Mouse (Mus musculus) embryonic fibroblast, embryonic 13.5 days (primary cell): ENCODE data around the gene Znhit2. TPM values are rescaled to one million over a fixed set of nuclear protein-coding genes. Genes with fewer than 3 reads are reported as not detected.

ENCODE experiments used
- H3K27ac ChIP-seq: 2 replicates; pipeline ENCODE4 v1.5.1; 2012; ENCODE audit warnings: low read length, control low read depth, inconsistent platforms; ENCODE audit not compliant: insufficient read depth
- H3K4me1 ChIP-seq: 2 replicates; pipeline ENCODE4 v1.6.1; 2011; ENCODE audit warnings: low read length; ENCODE audit not compliant: control insufficient read depth, insufficient read depth
- H3K4me3 ChIP-seq: 2 replicates; pipeline ENCODE4 v1.5.1; 2011; ENCODE audit warnings: mild to moderate bottlenecking, control low read depth, low read length; ENCODE audit not compliant: insufficient read depth
- CTCF ChIP-seq: IDR thresholded peaks from 2 replicates; pipeline ENCODE4 v1.5.1; 2011; ENCODE audit warnings: mild to moderate bottlenecking, control low read depth, low read length, moderate library complexity, borderline replicate concordance; ENCODE audit not compliant: insufficient read depth
- POLR2A ChIP-seq: IDR thresholded peaks from 2 replicates; pipeline ENCODE4 v1.6.1; 2011; ENCODE audit warnings: low read depth, mild to moderate bottlenecking, control low read depth, low read length, moderate library complexity
- polyA plus RNA-seq: library from polyadenylated mRNA; stranded (reverse); fragments of >200 nt; gene quantifications from 2 replicates; pipeline ENCODE4 v1.2.4, GENCODE M21; 2011; ENCODE audit warnings: low read depth; ENCODE audit not compliant: missing spikeins, insufficient read length

Gene Znhit2
- polyA plus RNA-seq, 1 experiment = 8.9 TPM

- Histone ChIP-seq H3K4me3 (no peak within 1 kb of the TSS), H3K4me1 (no peaks in the 10 kb centered on the region), H3K27ac (no peak within 1 kb of the TSS)
- TF ChIP-seq CTCF = no peak
- no peak for TF ChIP-seq POLR2A
Observed at GRCm38 (mm10) chr19:6094119-6094518, 33.1 kb downstream of the Znhit2 start, which contains the start of gene AC131692.1. TSS of gene AC131692.1 (plus strand) at chr19:6094419.

- H3K27ac ChIP-seq = no peak overlapping the region
- TF ChIP-seq POLR2A (no peak), CTCF (no peak)
- H3K4me1 ChIP-seq = no peaks in the 10 kb centered on the region
Observed at GRCm38 (mm10) chr19:6097847-6098246, 36.9 kb downstream of the Znhit2 start.

GRCm38 (mm10) chr19:6101186-6101585, 40.2 kb downstream of the Znhit2 start:
- TF ChIP-seq CTCF (no peak), POLR2A (no peak)
- Histone ChIP-seq H3K4me1 (no peaks in the 10 kb centered on the region), H3K27ac (no peak overlapping the region), H3K4me3 (no peak overlapping the region)

More at GRCm38 (mm10) chr19:6097847-6098246, 36.9 kb downstream of the Znhit2 start:
- no peak overlapping the region for H3K4me3 ChIP-seq

GRCm38 (mm10) chr19:6102169-6102853, 41.3 kb downstream of the Znhit2 start:
- Histone ChIP-seq H3K4me1 (no peaks in the 10 kb centered on the region), H3K27ac (no peak overlapping the region), H3K4me3 (no peak overlapping the region)
- TF ChIP-seq CTCF (no peak), POLR2A (no peak)

GRCm38 (mm10) chr19:6104476-6104875, 43.5 kb downstream of the Znhit2 start:
- Histone ChIP-seq H3K4me1 (no peaks in the 10 kb centered on the region), H3K4me3 (no peak overlapping the region), H3K27ac (no peak overlapping the region)
- TF ChIP-seq CTCF (no peak), POLR2A (no peak)

- Histone ChIP-seq H3K4me1 (no peaks in the 10 kb centered on the region), H3K4me3 (no peak within 1 kb of the TSS), H3K27ac (no peak within 1 kb of the TSS)
- TF ChIP-seq CTCF (no peak), POLR2A (no peak)
Observed at GRCm38 (mm10) chr19:6105586-6105985, 44.6 kb downstream of the Znhit2 start, which contains the start of gene Naaladl1. TSS of gene Naaladl1 (plus strand) at chr19:6105782.

Other genes starting within 250 kb of the Znhit2 start
- 24.9 and 35.7 TPM in 2 replicates for gene Frmd8, start 185.9 kb upstream of the Znhit2 start, polyA plus RNA-seq
- gene Slc25a45, start 183.4 kb upstream of the Znhit2 start, polyA plus RNA-seq = 1.3 and 3.5 TPM in 2 replicates
- gene Tigd3, start 167.0 kb upstream of the Znhit2 start, polyA plus RNA-seq = 0.60 and 1.5 TPM in 2 replicates
- 94.7 and 135 TPM in 2 replicates for gene Dpf2, start 148.2 kb upstream of the Znhit2 start, polyA plus RNA-seq
- gene Cdc42ep2, start 136.4 kb upstream of the Znhit2 start, polyA plus RNA-seq = 10.4 and 12.1 TPM in 2 replicates
- gene Pola2, start 97.0 kb upstream of the Znhit2 start, polyA plus RNA-seq = 19.7 and 29.7 TPM in 2 replicates
- not detected in 2 replicates for gene Slc22a20, start 75.0 kb upstream of the Znhit2 start, polyA plus RNA-seq
- 46.5 and 57.1 TPM in 2 replicates for gene Capn1, start 45.3 kb upstream of the Znhit2 start, polyA plus RNA-seq
- 36.8 and 40.3 TPM in 2 replicates for gene Syvn1, start 14.6 kb upstream of the Znhit2 start, polyA plus RNA-seq
- gene Mrpl49, start 3.4 kb upstream of the Znhit2 start, polyA plus RNA-seq = 24.0 and 25.7 TPM in 2 replicates
- gene Fau, start 3.3 kb upstream of the Znhit2 start, polyA plus RNA-seq = 1,065 and 1,194 TPM in 2 replicates
- gene Tm7sf2, start 7.2 kb downstream of the Znhit2 start, polyA plus RNA-seq = 18.5 and 20.7 TPM in 2 replicates
- 23.2 and 23.5 TPM in 2 replicates for gene Vps51, start 16.0 kb downstream of the Znhit2 start, polyA plus RNA-seq
- gene Tmem262, start 18.8 kb downstream of the Znhit2 start, polyA plus RNA-seq = not detected in 2 replicates
- 1.6 TPM in 1 of 2 replicates, not detected in the other for gene Gm28374, start 21.1 kb downstream of the Znhit2 start, polyA plus RNA-seq
- gene Zfpl1, start 23.8 kb downstream of the Znhit2 start, polyA plus RNA-seq = 43.0 and 59.0 TPM in 2 replicates
- 9.4 and 12.9 TPM in 2 replicates for gene Cdca5, start 23.8 kb downstream of the Znhit2 start, polyA plus RNA-seq
- 0.58 and 0.68 TPM in 2 replicates for gene AC131692.1, start 33.2 kb downstream of the Znhit2 start, polyA plus RNA-seq
- 0.45 and 0.61 TPM in 2 replicates for gene Naaladl1, start 44.6 kb downstream of the Znhit2 start, polyA plus RNA-seq
- gene Sac3d1, start 57.5 kb downstream of the Znhit2 start, polyA plus RNA-seq = 13.7 and 16.2 TPM in 2 replicates
- 19.5 and 22.6 TPM in 2 replicates for gene Snx15, start 67.1 kb downstream of the Znhit2 start, polyA plus RNA-seq
- gene Batf2, start 79.8 kb downstream of the Znhit2 start, polyA plus RNA-seq = not detected in 2 replicates
- 56.2 and 57.6 TPM in 2 replicates for gene Arl2, start 80.4 kb downstream of the Znhit2 start, polyA plus RNA-seq
- gene Majin, start 123.2 kb downstream of the Znhit2 start, polyA plus RNA-seq = not detected in 2 replicates
- not detected in 2 replicates for gene Gpha2, start 165.2 kb downstream of the Znhit2 start, polyA plus RNA-seq
- 26.0 and 33.0 TPM in 2 replicates for gene Ppp2r5b, start 174.7 kb downstream of the Znhit2 start, polyA plus RNA-seq
- 13.0 and 14.3 TPM in 2 replicates for gene Atg2a, start 180.5 kb downstream of the Znhit2 start, polyA plus RNA-seq
- gene Ehd1, start 215.5 kb downstream of the Znhit2 start, polyA plus RNA-seq = 72.9 and 96.4 TPM in 2 replicates
- gene Cdc42bpg, start 245.3 kb downstream of the Znhit2 start, polyA plus RNA-seq = 17.0 and 18.6 TPM in 2 replicates